Mouse (Mus musculus) mature B cell (primary cell): Measurements from ENCODE around the gene Kcnip4.

Experiments used
- in situ Hi-C: fragments of 300-500 bp; cut with MboI; formaldehyde crosslinking; loops from 2 replicates; pipeline ENCODE4 v1.14.3; 2019

Gene Kcnip4

GRCm38 (mm10) chr5:49352061-49352460 lies 172.6 kb downstream of the Kcnip4 start:
- in situ Hi-C loops = no loop called here

DNA sequence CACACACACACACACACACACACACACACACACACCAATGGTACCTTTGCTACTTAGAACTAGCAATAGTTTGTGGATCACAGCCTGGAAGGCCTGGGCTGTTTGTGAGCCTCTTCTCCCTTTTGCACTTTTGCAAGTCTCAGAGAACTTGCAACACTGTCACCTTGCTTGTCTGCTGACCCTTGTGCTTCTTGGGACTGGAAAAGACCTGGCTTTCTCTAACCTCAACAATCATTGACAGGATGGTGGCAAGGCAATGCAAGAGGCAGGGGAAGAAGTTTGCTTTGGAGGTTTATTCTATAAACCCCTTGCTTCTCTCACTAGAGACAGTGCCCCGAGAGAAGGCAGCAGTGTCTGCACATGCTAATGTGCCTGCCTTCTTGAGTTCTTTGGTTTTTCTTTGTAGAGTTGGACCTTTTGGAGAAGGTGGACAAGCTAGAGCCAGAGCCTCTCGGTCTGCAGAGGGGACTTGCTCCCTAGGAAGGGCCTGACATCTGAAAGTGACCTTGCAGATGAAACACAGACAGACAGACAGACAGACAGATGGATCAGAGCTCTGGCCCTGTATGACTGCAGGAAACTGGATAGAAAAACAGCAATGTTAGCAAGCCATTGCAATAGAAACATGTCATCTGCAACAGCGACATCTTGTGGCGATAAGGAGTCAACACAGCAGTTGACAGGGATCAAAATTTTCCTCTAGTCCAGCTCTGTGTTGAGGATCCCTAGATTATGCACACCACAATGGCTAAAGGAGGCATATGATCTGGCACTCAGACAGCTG lies 174.4 kb downstream of the Kcnip4 start:
- in situ Hi-C loops = no loop called here

- in situ Hi-C loops = no loop called here
Measured at GRCm38 (mm10) chr5:49349541-49349940, 175.2 kb downstream of the Kcnip4 start.

- in situ Hi-C loops = no loop called here
Measured at GRCm38 (mm10) chr5:49348511-49348910, 176.2 kb downstream of the Kcnip4 start.

- in situ Hi-C loops = no loop called here
Measured at GRCm38 (mm10) chr5:49344606-49345005, 180.1 kb downstream of the Kcnip4 start.

GRCm38 (mm10) chr5:49337164-49337563 lies 187.5 kb downstream of the Kcnip4 start:
- in situ Hi-C loops = no loop called here

GRCm38 (mm10) chr5:49333063-49333462 lies 191.6 kb downstream of the Kcnip4 start:
- in situ Hi-C loops = no loop called here

DNA sequence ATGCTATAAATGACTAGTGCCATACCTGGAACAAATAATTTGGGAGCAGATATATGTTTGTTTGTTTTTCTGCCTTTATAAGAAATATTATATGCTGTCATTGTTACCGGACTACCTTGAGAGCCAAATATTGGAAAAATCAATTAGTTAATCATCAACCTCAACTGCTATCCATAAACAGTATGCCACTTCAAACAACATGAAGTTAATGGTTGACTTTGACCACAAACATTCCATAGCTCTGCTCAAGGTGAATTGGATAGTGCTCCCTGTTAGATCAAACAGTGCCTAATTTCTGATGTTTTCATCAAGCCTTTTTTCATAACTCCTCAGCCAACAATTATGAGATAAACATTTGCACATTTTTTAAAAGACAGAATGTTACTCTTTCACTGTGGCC lies 195.7 kb downstream of the Kcnip4 start:
- in situ Hi-C loops = no loop called here

DNA sequence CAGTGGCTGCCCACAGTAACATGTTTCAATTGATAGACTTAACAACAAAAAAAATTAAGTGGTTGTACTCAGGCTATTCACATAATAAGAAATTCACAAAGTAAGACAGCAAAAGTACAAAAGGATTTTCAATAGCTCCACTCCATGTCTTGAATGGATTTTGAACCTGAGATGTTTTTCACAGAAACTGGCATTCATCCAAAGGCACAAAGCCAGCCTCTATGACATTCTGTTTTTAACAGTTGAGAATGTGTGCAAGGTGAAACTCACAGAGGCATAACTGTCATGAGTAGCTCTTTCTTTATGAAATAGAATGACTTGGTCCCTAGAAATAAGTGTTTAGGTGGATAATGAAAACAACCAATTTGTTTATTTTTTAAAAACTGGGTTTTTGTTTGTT lies 206.0 kb downstream of the Kcnip4 start:
- in situ Hi-C loops = no loop called here

- in situ Hi-C loops = no loop called here
Measured at GRCm38 (mm10) chr5:49317869-49318268, 206.8 kb downstream of the Kcnip4 start.

GRCm38 (mm10) chr5:49306796-49307195 lies 217.9 kb downstream of the Kcnip4 start:
- in situ Hi-C loops = no loop called here

DNA sequence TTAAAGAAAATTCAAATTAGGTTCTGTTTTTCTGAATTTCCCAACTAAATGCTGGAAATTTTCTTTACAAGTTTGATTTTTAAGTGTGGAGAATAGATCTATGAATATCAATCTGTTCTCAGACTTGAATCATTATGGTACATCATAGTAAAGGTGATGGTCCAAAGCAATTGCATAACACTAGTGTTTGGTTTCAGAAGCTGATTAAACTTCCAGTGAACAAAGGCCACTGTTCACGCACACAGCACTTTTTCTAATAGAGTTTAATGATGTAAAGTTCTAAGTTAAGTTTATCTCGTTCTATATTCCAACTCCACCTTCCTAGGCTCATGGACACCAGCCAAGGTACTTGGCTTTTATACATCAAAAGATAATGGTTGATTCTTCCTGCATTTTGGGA lies 219.4 kb downstream of the Kcnip4 start:
- in situ Hi-C loops = no loop called here

- in situ Hi-C loops = no loop called here
Measured at GRCm38 (mm10) chr5:49298654-49299053, 226.1 kb downstream of the Kcnip4 start.

DNA sequence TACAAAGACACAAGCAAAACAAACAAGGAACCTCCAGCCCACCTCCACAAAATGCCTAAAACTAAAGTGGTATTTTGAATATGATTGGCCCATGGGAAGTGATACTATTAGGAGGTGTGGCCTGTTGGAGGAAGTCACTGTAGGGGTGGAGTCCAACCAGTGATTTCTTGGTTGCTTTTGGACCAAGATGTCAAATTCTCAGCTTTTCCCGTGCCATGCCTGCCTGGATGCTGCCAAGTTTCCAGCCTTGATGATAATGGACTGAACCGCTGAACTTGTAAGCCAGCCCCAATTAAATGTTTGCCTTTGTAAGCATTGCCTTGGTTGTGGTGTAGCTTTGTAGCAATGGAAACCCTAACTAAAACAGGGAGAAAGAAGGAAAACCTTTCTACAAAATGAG lies 232.3 kb downstream of the Kcnip4 start:
- in situ Hi-C loops = no loop called here

DNA sequence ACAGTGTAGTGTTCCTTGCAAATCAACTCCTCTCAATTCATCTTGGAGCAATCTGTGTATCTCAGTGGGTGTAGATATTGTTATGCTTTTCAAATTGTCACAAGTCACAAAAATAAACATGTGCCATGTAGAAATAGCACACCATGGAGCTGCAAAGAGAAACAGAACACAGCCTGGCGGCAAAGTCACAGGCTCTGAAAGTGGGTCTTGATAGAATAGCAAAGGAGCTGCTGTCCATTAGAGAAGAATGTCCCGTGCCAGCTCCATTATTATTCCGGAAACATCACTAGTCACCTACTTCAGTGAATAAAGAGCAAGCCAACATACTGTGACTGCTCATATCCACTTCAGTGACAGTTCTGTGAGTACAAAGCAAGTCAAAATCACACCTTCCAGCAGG lies 232.9 kb downstream of the Kcnip4 start:
- in situ Hi-C loops = no loop called here

DNA sequence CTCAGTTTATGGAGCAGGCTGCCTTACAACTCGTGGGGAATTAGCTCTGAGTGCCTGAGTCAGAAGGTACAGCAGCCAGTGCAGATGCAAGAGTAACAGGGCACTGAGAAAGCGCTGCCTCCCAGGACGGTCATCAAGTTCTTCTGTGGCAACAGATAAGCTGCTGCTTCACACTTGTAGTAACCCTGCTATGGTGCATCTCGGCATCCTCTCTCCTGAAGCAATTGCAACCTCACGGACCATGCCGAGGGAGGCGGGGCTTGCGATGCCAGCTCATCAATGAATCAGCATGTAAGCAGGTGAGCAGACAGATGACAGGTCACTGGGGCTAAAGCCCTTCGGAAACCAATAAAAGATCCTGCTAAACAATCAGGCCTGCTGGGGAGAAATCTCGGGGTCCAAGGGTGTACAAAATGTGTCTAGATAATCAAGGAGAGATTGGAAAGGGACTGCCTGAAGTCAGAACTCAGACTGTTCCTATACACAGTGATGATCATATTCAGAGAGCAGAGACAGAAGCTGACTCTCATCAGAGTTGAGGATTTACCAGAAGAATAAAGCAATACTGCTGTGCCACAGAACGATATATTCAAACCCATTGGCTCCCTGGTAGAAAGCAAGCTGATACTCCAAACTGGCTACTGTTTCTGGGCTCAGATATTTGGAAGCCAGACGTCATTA lies 239.1 kb downstream of the Kcnip4 start:
- in situ Hi-C loops = no loop called here

GRCm38 (mm10) chr5:49284776-49285175 lies 239.9 kb downstream of the Kcnip4 start:
- in situ Hi-C loops = no loop called here

- in situ Hi-C loops = no loop called here
Measured at GRCm38 (mm10) chr5:49283403-49283802, 241.3 kb downstream of the Kcnip4 start.

DNA sequence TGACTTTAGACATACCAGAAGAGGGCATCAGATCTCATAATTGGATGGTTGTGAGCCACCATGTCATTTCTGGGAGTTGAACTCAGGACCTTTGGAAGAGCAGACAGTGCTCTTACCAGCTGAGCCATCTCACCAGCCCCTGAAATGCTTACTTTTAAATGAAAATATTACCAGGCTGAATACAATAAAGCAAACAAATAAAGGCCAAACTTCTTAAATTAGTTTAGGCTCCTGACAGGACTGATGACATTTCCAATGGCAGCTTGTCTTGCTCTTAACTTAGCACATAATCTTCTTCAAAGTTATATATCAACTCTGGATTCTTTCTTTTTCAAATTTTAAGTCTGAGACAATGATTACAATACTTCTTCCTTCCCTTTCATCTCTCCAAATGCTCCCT lies 252.8 kb downstream of the Kcnip4 start:
- in situ Hi-C loops = no loop called here

DNA sequence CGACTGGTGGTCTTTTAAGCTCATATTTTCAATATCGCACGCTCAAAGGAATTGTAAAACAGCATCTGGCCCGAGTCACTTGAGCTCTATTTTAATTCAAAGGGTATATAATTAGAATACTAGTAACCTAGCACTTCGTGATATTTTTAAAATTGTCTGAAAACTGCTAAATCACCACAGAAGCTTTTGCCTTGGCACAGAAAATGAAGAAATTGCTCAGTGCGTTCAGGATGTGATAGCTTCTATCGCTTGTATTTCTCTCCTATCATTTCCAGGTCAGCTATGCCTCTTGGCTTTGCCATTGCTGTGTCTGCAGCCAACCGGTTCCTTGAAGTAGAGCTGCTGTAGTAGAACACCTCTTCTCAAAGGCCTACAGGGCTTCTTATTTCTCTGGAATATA lies 255.9 kb downstream of the Kcnip4 start:
- in situ Hi-C loops = no loop called here

- in situ Hi-C loops = no loop called here
Measured at GRCm38 (mm10) chr5:49259356-49259755, 265.4 kb downstream of the Kcnip4 start.

DNA sequence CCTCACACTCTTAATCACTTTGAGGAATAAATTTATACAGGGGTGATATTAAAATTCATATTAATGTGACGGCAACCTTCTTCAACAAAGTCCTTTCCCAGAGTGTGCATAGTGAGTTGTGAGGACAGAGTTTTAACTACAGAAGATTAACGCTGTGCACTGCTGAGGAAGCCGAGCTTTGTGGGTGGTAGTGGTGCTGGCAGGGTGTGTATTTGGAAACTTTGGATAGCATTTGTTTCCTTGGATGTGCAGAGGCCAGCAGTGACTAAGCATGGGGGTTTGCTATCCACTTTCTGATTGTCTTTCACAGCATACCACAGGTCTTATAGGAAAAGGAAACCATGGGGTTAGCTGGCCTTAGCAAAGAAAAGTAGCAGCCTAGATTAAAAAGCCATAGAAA lies 267.9 kb downstream of the Kcnip4 start:
- in situ Hi-C loops = no loop called here

- in situ Hi-C loops = no loop called here
Measured at GRCm38 (mm10) chr5:49255983-49256382, 268.7 kb downstream of the Kcnip4 start.

- in situ Hi-C loops = no loop called here
Measured at GRCm38 (mm10) chr5:49247081-49247480, 277.6 kb downstream of the Kcnip4 start.
